Mouse (Mus musculus) hindbrain, embryonic 13.5 days (tissue): ENCODE measurements around the gene Filip1. TPM values are rescaled to one million over a fixed set of nuclear protein-coding genes. Genes with fewer than 3 reads are reported as not detected.

Experiments used
- ATAC-seq: fragments of 200-750 bp; cut with Nextera tagmentation; 2 replicates; pipeline ENCODE4 v1.8.0; 2017; ENCODE audit warnings: moderate TSS enrichment; ENCODE audit not compliant: low FRiP score
- H3K27ac ChIP-seq: fragments of 300-500 bp; sonication (generic); 2 replicates; pipeline ENCODE4 v1.5.1; 2015; ENCODE audit warnings: inconsistent platforms, mild to moderate bottlenecking, moderate library complexity
- H3K27me3 ChIP-seq: fragments of 300-500 bp; sonication (generic); 2 replicates; pipeline ENCODE4 v1.6.1; 2015; ENCODE audit warnings: mild to moderate bottlenecking, inconsistent platforms
- H3K36me3 ChIP-seq: fragments of 300-500 bp; sonication (generic); 2 replicates; pipeline ENCODE4 v1.6.1; 2015; ENCODE audit warnings: mild to moderate bottlenecking, inconsistent platforms
- H3K4me1 ChIP-seq: fragments of 300-500 bp; sonication (generic); replicated peaks from 2 replicates; pipeline ENCODE4 v1.6.1; 2015; ENCODE audit warnings: inconsistent platforms
- H3K4me2 ChIP-seq: fragments of 300-500 bp; sonication (generic); 2 replicates; pipeline ENCODE4 v1.6.1; 2015; ENCODE audit warnings: inconsistent platforms, mild to moderate bottlenecking, moderate library complexity
- H3K4me3 ChIP-seq: fragments of 300-500 bp; sonication (generic); 2 replicates; pipeline ENCODE4 v1.5.1; 2015; ENCODE audit warnings: mild to moderate bottlenecking, inconsistent platforms
- H3K9ac ChIP-seq: fragments of 300-500 bp; sonication (generic); 2 replicates; pipeline ENCODE4 v1.6.1; 2015; ENCODE audit warnings: mild to moderate bottlenecking, inconsistent platforms
- H3K9me3 ChIP-seq: fragments of 300-500 bp; sonication (generic); 2 replicates; pipeline ENCODE4 v1.6.1; 2016; ENCODE audit warnings: inconsistent platforms
- WGBS: fragments of 180-500 bp; shearing (Covaris S2); methylation state at CpG from one replicate; pipeline ENCODE4 v1.1.7; 2015; 5-methylcytosine and 5-hydroxymethylcytosine counted together
- polyA plus RNA-seq: library from polyadenylated mRNA; unstranded; fragments of >200 nt; fragmentation: Nextera tagmentation; extraction: Ambion mirVana; gene quantifications from 2 replicates; pipeline ENCODE4 v1.2.1, GENCODE M21; 2015

Gene Filip1
- polyA plus RNA-seq, 1 experiment from 2014 or later = 2.6 TPM

GRCm38 (mm10) chr9:80020429-80020828, 7.8 kb upstream of the Filip1 start:
- Histone ChIP-seq H3K4me1 (no peaks in the 10 kb centered on the region), H3K9ac (no peak overlapping the region), H3K4me3 (no peak overlapping the region), H3K27me3 (no peaks in the 10 kb centered on the region), H3K36me3 (no peaks in the 10 kb centered on the region), H3K9me3 (no peaks in the 10 kb centered on the region), H3K4me2 (no peak overlapping the region), H3K27ac (no peak overlapping the region)
- WGBS = 74% methylated on average over 3 of the region's 3 CpGs
- no peak for ATAC-seq

GRCm38 (mm10) chr9:80012016-80012415, 635 bp downstream of the Filip1 start:
- no peak overlapping the region for H3K27ac ChIP-seq
- ATAC-seq = no peak
- no peak overlapping the region for H3K4me2 ChIP-seq
- no peaks in the 10 kb centered on the region for H3K9me3 ChIP-seq
- no peaks in the 10 kb centered on the region for H3K4me1 ChIP-seq
- no peak overlapping the region for H3K4me3 ChIP-seq
- WGBS = 88% methylated on average over 13 of the region's 13 CpGs
- no peaks in the 10 kb centered on the region for H3K27me3 ChIP-seq
- H3K36me3 ChIP-seq = no peaks in the 10 kb centered on the region
- no peak overlapping the region for H3K9ac ChIP-seq

GRCm38 (mm10) chr9:80002394-80003188, 10.1 kb downstream of the Filip1 start:
- Histone ChIP-seq H3K4me3 (no peak overlapping the region), H3K36me3 (no peaks in the 10 kb centered on the region), H3K27ac (no peak overlapping the region), H3K9ac (no peak overlapping the region), H3K27me3 (no peaks in the 10 kb centered on the region), H3K4me2 (no peak overlapping the region), H3K4me1 (peaks cover 3% of the 10 kb centered on the region; the same call in 1 of the 2 replicates), H3K9me3 (no peaks in the 10 kb centered on the region)
- WGBS = 42% methylated on average over 14 of the region's 14 CpGs
- peak; percentile 85 for ATAC-seq

GRCm38 (mm10) chr9:79997282-79997681, 15.4 kb downstream of the Filip1 start:
- no peak overlapping the region for H3K4me3 ChIP-seq
- WGBS = 94% methylated on average over 6 of the region's 6 CpGs
- ATAC-seq = no peak
- no peak overlapping the region for H3K27ac ChIP-seq
- H3K4me2 ChIP-seq = no peak overlapping the region
- peaks cover 1% of the 10 kb centered on the region; the same call in 1 of the 2 replicates for H3K4me1 ChIP-seq
- H3K9ac ChIP-seq = no peak overlapping the region
- H3K27me3 ChIP-seq = no peaks in the 10 kb centered on the region
- H3K36me3 ChIP-seq = no peaks in the 10 kb centered on the region
- H3K9me3 ChIP-seq = no peaks in the 10 kb centered on the region

- 93% methylated on average over 5 of the region's 5 CpGs for WGBS
- Histone ChIP-seq H3K4me1 (no peaks in the 10 kb centered on the region), H3K27me3 (no peaks in the 10 kb centered on the region), H3K4me2 (no peak overlapping the region), H3K9me3 (no peaks in the 10 kb centered on the region), H3K9ac (no peak overlapping the region), H3K27ac (no peak overlapping the region), H3K4me3 (no peak overlapping the region), H3K36me3 (no peaks in the 10 kb centered on the region)
- ATAC-seq = no peak
Measured at GRCm38 (mm10) chr9:79994296-79994695, 18.4 kb downstream of the Filip1 start.

DNA sequence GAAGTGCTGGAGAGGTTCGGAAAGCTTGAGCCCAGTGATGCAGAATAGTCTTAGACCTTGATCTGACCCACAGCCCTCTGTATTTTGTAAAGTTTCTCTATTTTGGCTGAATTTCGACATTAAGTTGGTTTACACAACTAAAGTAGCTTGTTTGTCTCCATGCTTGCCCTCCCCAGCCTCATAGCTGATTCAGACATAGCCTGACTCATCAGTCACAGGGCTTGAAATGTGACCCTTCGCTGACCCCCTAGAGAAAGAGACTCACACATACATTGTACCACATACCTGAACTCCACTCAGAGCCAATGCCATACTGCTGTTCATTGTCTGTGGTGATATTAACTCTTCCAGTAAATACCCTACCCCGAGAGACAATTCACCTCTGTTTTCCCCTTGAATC, 19.6 kb downstream of the Filip1 start:
- ATAC-seq = no peak
- Histone ChIP-seq H3K9me3 (no peaks in the 10 kb centered on the region), H3K36me3 (no peaks in the 10 kb centered on the region), H3K4me3 (no peak overlapping the region), H3K27ac (no peak overlapping the region), H3K9ac (no peak overlapping the region), H3K4me1 (no peaks in the 10 kb centered on the region), H3K4me2 (no peak overlapping the region), H3K27me3 (no peaks in the 10 kb centered on the region)
- WGBS = 78% methylated on average over 4 of the region's 4 CpGs

GRCm38 (mm10) chr9:79990456-79991017, 22.1 kb downstream of the Filip1 start:
- H3K4me2 ChIP-seq = no peak overlapping the region
- H3K4me3 ChIP-seq = no peak overlapping the region
- H3K9me3 ChIP-seq = no peaks in the 10 kb centered on the region
- no peaks in the 10 kb centered on the region for H3K36me3 ChIP-seq
- 77% methylated on average over 16 of the region's 16 CpGs for WGBS
- no peak overlapping the region for H3K9ac ChIP-seq
- H3K27me3 ChIP-seq = no peaks in the 10 kb centered on the region
- H3K4me1 ChIP-seq = no peaks in the 10 kb centered on the region
- H3K27ac ChIP-seq = no peak overlapping the region
- ATAC-seq = no peak

DNA sequence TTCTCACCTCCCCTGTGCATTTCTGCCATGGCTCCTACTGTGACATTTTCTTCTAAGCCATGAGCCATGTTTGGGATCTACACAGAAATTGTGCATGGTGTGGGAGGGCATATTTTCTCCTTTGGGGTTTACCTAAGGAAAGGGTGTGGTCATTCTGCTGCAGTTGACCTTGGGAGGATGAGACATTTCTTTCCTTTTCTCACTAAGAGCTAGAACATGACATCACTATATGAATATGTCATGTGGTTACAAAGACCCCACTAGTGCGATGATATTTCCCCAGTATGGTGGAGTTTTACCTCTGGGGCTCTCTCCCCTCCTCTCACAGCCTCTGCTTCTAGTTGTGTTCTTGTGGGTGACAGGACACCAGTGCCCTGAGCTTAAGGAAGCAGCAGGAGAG, 22.9 kb downstream of the Filip1 start:
- Histone ChIP-seq H3K9ac (no peak overlapping the region), H3K4me3 (no peak overlapping the region), H3K27ac (no peak overlapping the region), H3K9me3 (no peaks in the 10 kb centered on the region), H3K27me3 (no peaks in the 10 kb centered on the region), H3K4me2 (no peak overlapping the region), H3K36me3 (no peaks in the 10 kb centered on the region), H3K4me1 (no peaks in the 10 kb centered on the region)
- 97% methylated on average over 1 of the region's 1 CpGs for WGBS
- no peak for ATAC-seq

DNA sequence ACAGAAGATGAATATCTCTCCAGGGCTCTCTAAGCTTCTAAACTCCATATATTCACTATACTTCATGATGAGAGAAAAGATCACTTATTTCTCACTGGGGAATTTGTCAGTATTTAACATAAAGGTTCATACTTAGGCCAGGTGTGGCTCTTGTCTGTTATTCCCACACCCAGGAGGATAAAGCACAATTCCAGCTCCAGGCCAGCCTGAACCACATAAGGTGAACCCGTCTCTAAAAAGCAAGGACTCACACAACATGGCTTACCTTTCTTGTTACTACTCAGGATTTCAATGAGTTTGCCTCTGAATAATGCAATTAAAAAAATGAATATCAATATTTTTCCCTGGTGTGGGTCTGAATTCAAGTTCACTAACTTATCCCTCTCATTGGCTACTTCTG, 23.6 kb downstream of the Filip1 start:
- no peaks in the 10 kb centered on the region for H3K9me3 ChIP-seq
- no peak for ATAC-seq
- no peak overlapping the region for H3K27ac ChIP-seq
- H3K4me2 ChIP-seq = no peak overlapping the region
- H3K4me1 ChIP-seq = no peaks in the 10 kb centered on the region
- 86% methylated on average over 1 of the region's 1 CpGs for WGBS
- H3K9ac ChIP-seq = no peak overlapping the region
- H3K27me3 ChIP-seq = no peaks in the 10 kb centered on the region
- H3K36me3 ChIP-seq = no peaks in the 10 kb centered on the region
- no peak overlapping the region for H3K4me3 ChIP-seq

GRCm38 (mm10) chr9:79983244-79983643, 29.4 kb downstream of the Filip1 start:
- Histone ChIP-seq H3K4me3 (no peak overlapping the region), H3K4me1 (no peaks in the 10 kb centered on the region), H3K27ac (no peak overlapping the region), H3K9me3 (no peaks in the 10 kb centered on the region), H3K9ac (no peak overlapping the region), H3K4me2 (no peak overlapping the region), H3K27me3 (no peaks in the 10 kb centered on the region), H3K36me3 (no peaks in the 10 kb centered on the region)
- WGBS = 91% methylated on average over 10 of the region's 10 CpGs
- ATAC-seq = no peak

DNA sequence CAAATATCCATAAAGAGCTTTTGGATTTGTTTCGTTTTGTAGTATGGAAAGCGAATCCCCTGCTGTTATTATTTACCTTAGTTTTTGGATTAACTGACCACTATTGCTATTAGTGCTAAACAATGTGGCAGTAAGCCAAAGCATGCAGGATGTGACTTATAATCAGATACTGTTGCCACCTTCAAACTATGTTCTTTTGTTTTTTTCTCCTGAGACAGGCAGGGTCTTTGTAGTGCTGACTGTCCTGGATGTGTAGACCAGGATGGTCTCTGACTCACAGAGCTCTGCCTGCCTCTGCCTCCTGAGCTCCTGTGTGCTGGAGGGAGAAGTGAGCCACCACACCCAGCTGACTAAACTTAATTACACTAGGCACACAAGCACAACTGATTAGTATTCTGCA, 33.4 kb downstream of the Filip1 start:
- ATAC-seq = no peak
- WGBS = 92% methylated on average over 2 of the region's 2 CpGs

DNA sequence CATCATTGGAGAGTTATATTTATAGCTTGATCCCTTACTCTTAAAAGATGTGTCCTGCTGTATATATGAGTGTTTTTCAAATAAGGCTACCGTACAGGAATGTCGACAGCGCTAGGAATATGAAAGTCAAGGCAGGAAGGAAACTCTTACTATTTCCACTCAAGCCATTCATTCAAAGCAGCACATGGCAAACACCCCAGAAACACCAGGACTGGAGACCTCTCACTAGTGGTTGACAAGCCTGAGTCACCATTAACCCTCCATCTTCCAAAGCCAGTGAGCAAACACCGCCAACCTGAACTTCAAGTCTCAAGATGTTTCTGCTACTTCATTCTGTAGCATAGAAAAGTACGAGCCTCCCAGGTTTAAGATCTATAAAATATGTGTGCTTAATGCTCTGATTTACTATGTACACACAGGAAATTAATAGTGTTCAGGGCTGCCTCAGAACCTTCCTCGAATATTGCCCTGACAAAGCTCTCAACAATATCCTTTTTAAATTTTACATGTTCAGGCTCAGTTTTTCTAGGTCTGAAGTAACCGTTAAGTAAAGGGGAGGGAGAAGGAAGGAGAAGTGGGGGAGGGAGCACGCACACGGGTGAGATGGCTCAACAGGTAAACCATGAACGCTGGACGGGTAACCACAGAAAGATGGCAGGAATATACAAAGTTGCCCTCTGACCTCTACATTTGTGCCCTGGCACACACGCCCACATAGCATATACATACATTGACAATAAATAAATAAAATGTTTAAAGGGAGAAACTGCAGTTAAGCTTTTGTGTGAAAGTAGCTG, 34.2 kb downstream of the Filip1 start:
- no peaks in the 10 kb centered on the region for H3K36me3 ChIP-seq
- no peak overlapping the region for H3K4me2 ChIP-seq
- H3K9me3 ChIP-seq = no peaks in the 10 kb centered on the region
- H3K9ac ChIP-seq = no peak overlapping the region
- H3K27me3 ChIP-seq = no peaks in the 10 kb centered on the region
- no peak overlapping the region for H3K4me3 ChIP-seq
- ATAC-seq = no peak
- 87% methylated on average over 12 of the region's 12 CpGs for WGBS
- peaks cover 7% of the 10 kb centered on the region for H3K4me1 ChIP-seq
- H3K27ac ChIP-seq = no peak overlapping the region

More for the DNA sequence above, 33.4 kb downstream of the Filip1 start:
- Histone ChIP-seq H3K36me3 (no peaks in the 10 kb centered on the region), H3K9ac (no peak overlapping the region), H3K9me3 (no peaks in the 10 kb centered on the region), H3K4me3 (no peak overlapping the region), H3K4me1 (peaks cover 7% of the 10 kb centered on the region), H3K27me3 (no peaks in the 10 kb centered on the region), H3K4me2 (no peak overlapping the region), H3K27ac (no peak overlapping the region)
